Mouse (Mus musculus): ENCODE measurements around the gene Tex35. TPM values are rescaled to one million over a fixed set of nuclear protein-coding genes. Genes with fewer than 3 reads are reported as not detected.
A peak's percentile ranks its signal among the peaks of the same experiment; 100 is the strongest.

Tex35 gene
- polyA plus RNA-seq, 1 experiment from 2014 or later = not detected

GRCm38 (mm10) chr1:157076257-157076656 is 32.2 kb downstream of the Tex35 start:
- Histone ChIP-seq H3K27me3 (replicated peaks; ENCODE audit: control insufficient read depth, insufficient read depth, low read length) (no peaks in the 10 kb centered on the region), H3K27ac (ENCODE audit: low read depth, low read length) (no peak overlapping the region), H3K9ac (ENCODE audit: low read depth, low read length) (no peak overlapping the region), H3K4me2 (no peak overlapping the region), H3K4me1 (replicated peaks; ENCODE audit: control insufficient read depth, insufficient read depth, low read length) (peaks cover 3% of the 10 kb centered on the region), H3K36me3 (ENCODE audit: control insufficient read depth, insufficient read depth, low read length) (no peaks in the 10 kb centered on the region), H3K4me3 (ENCODE audit: low read depth, low read length) (no peak overlapping the region), H3K9me3 (ENCODE audit: control insufficient read depth, low read length) (no peaks in the 10 kb centered on the region)
- ATAC-seq (replicated peaks; ENCODE audit: low FRiP score) (peak; percentile 68), DNase-seq (ENCODE audit: low spot score) (peak; percentile 85)
- WGBS = 4% methylated on average over 15 of the region's 15 CpGs

- no peak overlapping the region for H3K4me3 ChIP-seq (ENCODE audit: low read depth, low read length)
- H3K9me3 ChIP-seq (ENCODE audit: control insufficient read depth, low read length) = no peaks in the 10 kb centered on the region
- H3K4me1 ChIP-seq (replicated peaks; ENCODE audit: control insufficient read depth, insufficient read depth, low read length) = peaks cover 3% of the 10 kb centered on the region
- no peak for ATAC-seq (replicated peaks; ENCODE audit: low FRiP score)
- no peak overlapping the region for H3K9ac ChIP-seq (ENCODE audit: low read depth, low read length)
- WGBS = 64% methylated on average over 7 of the region's 7 CpGs
- no peak for DNase-seq (ENCODE audit: low spot score)
- H3K4me2 ChIP-seq = no peak overlapping the region
- H3K36me3 ChIP-seq (ENCODE audit: control insufficient read depth, insufficient read depth, low read length) = no peaks in the 10 kb centered on the region
- H3K27ac ChIP-seq (ENCODE audit: low read depth, low read length) = no peak overlapping the region
- no peaks in the 10 kb centered on the region for H3K27me3 ChIP-seq (replicated peaks; ENCODE audit: control insufficient read depth, insufficient read depth, low read length)
These were observed 33.5 kb downstream of the Tex35 start for GRCm38 (mm10) chr1:157074937-157075336.

GRCm38 (mm10) chr1:157074371-157074770 is 34.1 kb downstream of the Tex35 start:
- H3K4me2 ChIP-seq = no peak overlapping the region
- no peaks in the 10 kb centered on the region for H3K27me3 ChIP-seq (replicated peaks; ENCODE audit: control insufficient read depth, insufficient read depth, low read length)
- H3K4me3 ChIP-seq (ENCODE audit: low read depth, low read length) = no peak overlapping the region
- peaks cover 3% of the 10 kb centered on the region for H3K4me1 ChIP-seq (replicated peaks; ENCODE audit: control insufficient read depth, insufficient read depth, low read length)
- no peak overlapping the region for H3K27ac ChIP-seq (ENCODE audit: low read depth, low read length)
- 81% methylated on average over 6 of the region's 6 CpGs for WGBS
- H3K9me3 ChIP-seq (ENCODE audit: control insufficient read depth, low read length) = no peaks in the 10 kb centered on the region
- no peaks in the 10 kb centered on the region for H3K36me3 ChIP-seq (ENCODE audit: control insufficient read depth, insufficient read depth, low read length)
- ATAC-seq (replicated peaks; ENCODE audit: low FRiP score) (no peak), DNase-seq (ENCODE audit: low spot score) (no peak)
- no peak overlapping the region for H3K9ac ChIP-seq (ENCODE audit: low read depth, low read length)

GRCm38 (mm10) chr1:157073592-157073991 is 34.9 kb downstream of the Tex35 start:
- H3K4me2 ChIP-seq = no peak overlapping the region
- H3K4me1 ChIP-seq (replicated peaks; ENCODE audit: control insufficient read depth, insufficient read depth, low read length) = peaks cover 3% of the 10 kb centered on the region
- H3K27me3 ChIP-seq (replicated peaks; ENCODE audit: control insufficient read depth, insufficient read depth, low read length) = no peaks in the 10 kb centered on the region
- H3K9ac ChIP-seq (ENCODE audit: low read depth, low read length) = no peak overlapping the region
- no peaks in the 10 kb centered on the region for H3K9me3 ChIP-seq (ENCODE audit: control insufficient read depth, low read length)
- no peak for ATAC-seq (replicated peaks; ENCODE audit: low FRiP score)
- 51% methylated on average over 4 of the region's 4 CpGs for WGBS
- no peak for DNase-seq (ENCODE audit: low spot score)
- H3K27ac ChIP-seq (ENCODE audit: low read depth, low read length) = no peak overlapping the region
- no peak overlapping the region for H3K4me3 ChIP-seq (ENCODE audit: low read depth, low read length)
- no peaks in the 10 kb centered on the region for H3K36me3 ChIP-seq (ENCODE audit: control insufficient read depth, insufficient read depth, low read length)

GRCm38 (mm10) chr1:157069181-157069828 is 39.2 kb downstream of the Tex35 start:
- no peak overlapping the region for H3K4me2 ChIP-seq
- 85% methylated on average over 15 of the region's 15 CpGs for WGBS

GRCm38 (mm10) chr1:157068316-157068715 is 40.2 kb downstream of the Tex35 start:
- Histone ChIP-seq H3K4me3 (ENCODE audit: low read depth, low read length) (no peak overlapping the region), H3K4me2 (no peak overlapping the region), H3K4me1 (replicated peaks; ENCODE audit: control insufficient read depth, insufficient read depth, low read length) (no peaks in the 10 kb centered on the region), H3K27me3 (replicated peaks; ENCODE audit: control insufficient read depth, insufficient read depth, low read length) (no peaks in the 10 kb centered on the region), H3K9me3 (ENCODE audit: control insufficient read depth, low read length) (no peaks in the 10 kb centered on the region), H3K9ac (ENCODE audit: low read depth, low read length) (no peak overlapping the region), H3K27ac (ENCODE audit: low read depth, low read length) (no peak overlapping the region), H3K36me3 (ENCODE audit: control insufficient read depth, insufficient read depth, low read length) (no peaks in the 10 kb centered on the region)
- DNase-seq (ENCODE audit: low spot score) (no peak), ATAC-seq (replicated peaks; ENCODE audit: low FRiP score) (no peak)

More at GRCm38 (mm10) chr1:157069181-157069828, 39.2 kb downstream of the Tex35 start:
- H3K9me3 ChIP-seq (ENCODE audit: control insufficient read depth, low read length) = no peaks in the 10 kb centered on the region
- H3K9ac ChIP-seq (ENCODE audit: low read depth, low read length) = no peak overlapping the region
- no peak overlapping the region for H3K4me3 ChIP-seq (ENCODE audit: low read depth, low read length)
- ATAC-seq (replicated peaks; ENCODE audit: low FRiP score) (no peak), DNase-seq (ENCODE audit: low spot score) (no peak)
- no peaks in the 10 kb centered on the region for H3K36me3 ChIP-seq (ENCODE audit: control insufficient read depth, insufficient read depth, low read length)
- H3K4me1 ChIP-seq (replicated peaks; ENCODE audit: control insufficient read depth, insufficient read depth, low read length) = no peaks in the 10 kb centered on the region
- no peaks in the 10 kb centered on the region for H3K27me3 ChIP-seq (replicated peaks; ENCODE audit: control insufficient read depth, insufficient read depth, low read length)
- H3K27ac ChIP-seq (ENCODE audit: low read depth, low read length) = no peak overlapping the region

GRCm38 (mm10) chr1:157065819-157066730 is 42.4 kb downstream of the Tex35 start:
- H3K9ac ChIP-seq (ENCODE audit: low read depth, low read length) = no peak overlapping the region
- H3K4me2 ChIP-seq = no peak overlapping the region
- no peaks in the 10 kb centered on the region for H3K27me3 ChIP-seq (replicated peaks; ENCODE audit: control insufficient read depth, insufficient read depth, low read length)
- H3K36me3 ChIP-seq (ENCODE audit: control insufficient read depth, insufficient read depth, low read length) = no peaks in the 10 kb centered on the region
- H3K9me3 ChIP-seq (ENCODE audit: control insufficient read depth, low read length) = no peaks in the 10 kb centered on the region
- DNase-seq (ENCODE audit: low spot score) (no peak), ATAC-seq (replicated peaks; ENCODE audit: low FRiP score) (no peak)
- 87% methylated on average over 12 of the region's 12 CpGs for WGBS
- no peak overlapping the region for H3K4me3 ChIP-seq (ENCODE audit: low read depth, low read length)
- no peak overlapping the region for H3K27ac ChIP-seq (ENCODE audit: low read depth, low read length)
- H3K4me1 ChIP-seq (replicated peaks; ENCODE audit: control insufficient read depth, insufficient read depth, low read length) = 0 out of 2 replicates have a peak, but pooled peaks cover 2% of the 10 kb centered on the region

GRCm38 (mm10) chr1:157063318-157064115 is 45.0 kb downstream of the Tex35 start:
- Histone ChIP-seq H3K4me3 (ENCODE audit: low read depth, low read length) (no peak overlapping the region), H3K9ac (ENCODE audit: low read depth, low read length) (no peak overlapping the region), H3K4me2 (no peak overlapping the region), H3K9me3 (ENCODE audit: control insufficient read depth, low read length) (no peaks in the 10 kb centered on the region), H3K27ac (ENCODE audit: low read depth, low read length) (no peak overlapping the region), H3K27me3 (replicated peaks; ENCODE audit: control insufficient read depth, insufficient read depth, low read length) (no peaks in the 10 kb centered on the region), H3K36me3 (ENCODE audit: control insufficient read depth, insufficient read depth, low read length) (no peaks in the 10 kb centered on the region), H3K4me1 (replicated peaks; ENCODE audit: control insufficient read depth, insufficient read depth, low read length) (0 out of 2 replicates have a peak, but pooled peaks cover 4% of the 10 kb centered on the region)
- DNase-seq (ENCODE audit: low spot score) (no peak), ATAC-seq (replicated peaks; ENCODE audit: low FRiP score) (no peak)
- 67% methylated on average over 13 of the region's 13 CpGs for WGBS
